Mouse (Mus musculus) small intestine, adult 2 months (tissue): ENCODE data around the gene Ubap2l. TPM values are rescaled to one million over a fixed set of nuclear protein-coding genes. Genes with fewer than 3 reads are reported as not detected.

Experiments
- H3K27ac ChIP-seq: fragments of 200-500 bp; 2 replicates; pipeline ENCODE4 v1.5.1; 2012; ENCODE audit warnings: low read depth, low read length, control low read depth, inconsistent platforms; ENCODE audit not compliant: insufficient read depth
- H3K27me3 ChIP-seq: fragments of 200-500 bp; 2 replicates; pipeline ENCODE4 v1.6.1; 2012; ENCODE audit warnings: mild to moderate bottlenecking, moderate library complexity, low read length, inconsistent platforms; ENCODE audit not compliant: control insufficient read depth, insufficient read depth
- H3K36me3 ChIP-seq: fragments of 200-500 bp; 2 replicates; pipeline ENCODE4 v1.6.1; 2012; ENCODE audit warnings: mild to moderate bottlenecking, low read length, control low read depth, inconsistent platforms; ENCODE audit not compliant: control insufficient read depth, insufficient read depth
- H3K4me1 ChIP-seq: fragments of 200-500 bp; 2 replicates; pipeline ENCODE4 v1.6.1; 2012; ENCODE audit warnings: low read length, inconsistent platforms, mixed read lengths; ENCODE audit not compliant: control insufficient read depth, insufficient read depth, insufficient read length
- H3K4me3 ChIP-seq: fragments of 200-500 bp; 2 replicates; pipeline ENCODE4 v1.5.1; 2012; ENCODE audit warnings: low read depth, mild to moderate bottlenecking, control low read depth, inconsistent platforms, low read length, moderate library complexity
- CTCF ChIP-seq: fragments of 200-500 bp; IDR thresholded peaks from 2 replicates; pipeline ENCODE4 v1.5.1; 2012; ENCODE audit warnings: low read depth, mild to moderate bottlenecking, control low read depth, inconsistent platforms, low read length, moderate library complexity, mixed read lengths; ENCODE audit not compliant: insufficient replicate concordance, insufficient read length; ENCODE audit errors: extremely low read depth
- POLR2A ChIP-seq: fragments of 200-500 bp; IDR thresholded peaks from 2 replicates; pipeline ENCODE4 v1.6.1; 2012; ENCODE audit warnings: low read depth, mild to moderate bottlenecking, control low read depth, inconsistent platforms, low read length, moderate library complexity
- WGBS: fragments of 180-500 bp; shearing (Covaris S2); methylation state at CpG from one replicate; pipeline ENCODE4 v1.1.7; 2018; 5-methylcytosine and 5-hydroxymethylcytosine counted together
- polyA plus RNA-seq: library from polyadenylated mRNA; depleted of rRNA; stranded (reverse); fragments of >200 nt; gene quantifications from 2 replicates; pipeline ENCODE4 v1.2.3, GENCODE M21; 2012

Gene Ubap2l
- polyA plus RNA-seq, 1 experiment: 52.2 TPM

GRCm38 (mm10) chr3:89998612-89999054 is 53.8 kb downstream of the Ubap2l start, which contains the start of gene Hax1:
Gene Hax1, minus strand, starts transcription at chr3:89998780.
- peak within 1 kb of the TSS; percentile 66 for H3K27ac ChIP-seq
- H3K36me3 ChIP-seq: peaks cover 26% of the 10 kb centered on the region
- 0% methylated on average over 26 of the region's 26 CpGs for WGBS
- no peaks in the 10 kb centered on the region for H3K27me3 ChIP-seq
- H3K4me1 ChIP-seq: peaks cover 5% of the 10 kb centered on the region; the same call in 1 of the 2 replicates
- TF ChIP-seq POLR2A (peak; percentile 79), CTCF (no peak)
- H3K4me3 ChIP-seq: peak within 1 kb of the TSS; percentile 77

DNA sequence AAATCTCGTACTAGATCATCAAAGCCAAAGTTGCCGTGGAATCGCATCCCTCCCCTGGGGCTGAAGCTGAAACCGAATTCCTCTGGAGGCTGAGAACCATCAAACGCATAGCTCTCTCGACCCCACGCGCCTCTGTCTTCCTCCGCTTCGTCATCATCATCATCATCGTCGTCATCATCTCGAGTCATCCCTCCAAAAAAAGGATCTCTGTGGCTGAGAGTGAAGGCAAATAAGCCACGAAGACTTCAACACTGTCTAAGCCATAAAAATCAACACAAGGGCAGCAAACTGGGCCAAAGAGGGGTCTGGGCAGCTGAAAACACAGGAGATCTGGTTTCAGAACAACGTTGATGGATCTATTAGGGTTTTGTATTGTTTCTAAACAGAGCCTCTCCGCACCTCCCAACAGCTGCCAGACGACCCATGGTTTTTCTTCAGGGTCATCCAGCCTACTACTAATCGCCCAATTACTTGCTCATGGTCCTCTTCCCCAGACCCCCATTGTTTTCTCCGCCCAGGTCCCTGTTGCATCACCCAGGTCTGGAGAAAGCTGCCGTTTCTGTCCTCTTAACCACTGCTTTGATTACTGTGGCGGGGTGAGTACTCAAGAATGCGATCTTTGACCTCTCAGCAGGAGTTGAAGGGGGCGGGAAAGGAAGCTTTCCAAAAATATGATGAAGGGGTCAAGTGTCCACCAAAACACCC is 54.5 kb downstream of the Ubap2l start:
- Histone ChIP-seq H3K4me1 (peaks cover 5% of the 10 kb centered on the region; the same call in 1 of the 2 replicates), H3K4me3 (peak overlapping the region; percentile 77), H3K27me3 (no peaks in the 10 kb centered on the region), H3K36me3 (peaks cover 26% of the 10 kb centered on the region), H3K27ac (peak overlapping the region; percentile 43; the same call in 1 of the 2 replicates)
- no peak for TF ChIP-seq CTCF
- TF ChIP-seq POLR2A: no peak
- 6% methylated on average over 23 of the region's 23 CpGs for WGBS

DNA sequence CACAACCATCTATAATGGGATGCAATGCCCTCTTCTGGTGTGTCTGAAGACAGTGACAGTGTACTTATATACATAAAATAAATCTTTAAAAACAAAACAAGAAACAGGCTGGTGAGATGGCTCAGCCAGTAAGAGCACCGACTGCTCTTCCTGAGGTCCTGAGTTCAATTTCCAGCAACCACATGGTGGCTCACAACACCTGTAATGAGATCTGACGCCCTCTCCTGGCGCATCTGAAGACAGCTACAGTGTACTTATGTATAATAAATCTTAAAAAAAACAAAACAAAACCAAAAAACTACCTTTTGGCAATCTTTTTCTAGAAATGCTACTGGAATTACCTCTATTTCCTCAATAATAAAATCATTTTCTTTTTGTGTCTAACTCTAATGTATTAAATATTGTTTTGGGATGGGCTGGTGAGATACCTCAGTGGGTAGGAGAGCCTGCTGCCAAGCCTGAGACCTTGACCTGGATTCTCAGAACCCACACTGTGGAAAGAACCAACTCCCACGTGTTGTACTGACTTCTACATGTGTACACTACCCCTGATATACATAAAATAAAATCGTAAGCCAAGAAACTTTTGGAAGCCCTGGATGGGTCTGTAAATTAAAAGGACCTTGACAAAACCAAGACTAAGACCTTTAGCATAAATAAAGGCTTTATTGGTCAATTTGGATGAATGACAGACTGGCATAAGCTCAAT is 57.5 kb downstream of the Ubap2l start:
- TF ChIP-seq POLR2A: no peak
- TF ChIP-seq CTCF: no peak
- 86% methylated on average over 5 of the region's 5 CpGs for WGBS
- H3K27ac ChIP-seq: no peak overlapping the region

DNA sequence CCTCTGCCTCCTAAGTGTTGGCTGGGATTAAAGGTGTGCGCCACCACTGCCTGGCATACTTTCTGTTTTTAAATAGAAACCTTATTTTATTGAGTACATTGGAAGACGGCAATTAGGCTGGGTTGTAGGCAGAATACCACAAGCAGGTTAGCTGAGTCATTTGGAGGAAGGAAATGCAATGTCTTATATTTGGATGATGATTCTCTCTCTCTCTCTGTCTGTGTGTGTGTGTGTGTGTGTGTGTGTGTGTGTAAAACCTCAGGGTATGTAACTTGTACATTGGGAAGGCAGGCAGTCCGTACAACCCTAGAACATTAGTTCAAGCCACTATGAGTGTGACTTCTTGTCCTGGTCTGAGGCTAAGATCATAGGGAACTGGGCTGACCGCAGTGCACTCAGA is 64.6 kb downstream of the Ubap2l start:
- Histone ChIP-seq H3K27me3 (no peaks in the 10 kb centered on the region), H3K36me3 (no peaks in the 10 kb centered on the region), H3K4me1 (no peaks in the 10 kb centered on the region), H3K4me3 (no peak overlapping the region), H3K27ac (no peak overlapping the region)
- 83% methylated on average over 4 of the region's 4 CpGs for WGBS
- TF ChIP-seq POLR2A (no peak), CTCF (no peak)

More for the DNA sequence above, 57.5 kb downstream of the Ubap2l start:
- H3K4me1 ChIP-seq: peaks cover 5% of the 10 kb centered on the region; the same call in 1 of the 2 replicates
- H3K36me3 ChIP-seq: peaks cover 8% of the 10 kb centered on the region
- no peaks in the 10 kb centered on the region for H3K27me3 ChIP-seq
- no peak overlapping the region for H3K4me3 ChIP-seq

- 40% methylated on average over 3 of the region's 3 CpGs for WGBS
- H3K27ac ChIP-seq: no peak overlapping the region
- H3K4me3 ChIP-seq: no peak overlapping the region
- no peak for TF ChIP-seq POLR2A
- no peak for TF ChIP-seq CTCF
- H3K4me1 ChIP-seq: no peaks in the 10 kb centered on the region
- no peaks in the 10 kb centered on the region for H3K27me3 ChIP-seq
- H3K36me3 ChIP-seq: no peaks in the 10 kb centered on the region
Observed at GRCm38 (mm10) chr3:89987211-89987610, 65.2 kb downstream of the Ubap2l start.

DNA sequence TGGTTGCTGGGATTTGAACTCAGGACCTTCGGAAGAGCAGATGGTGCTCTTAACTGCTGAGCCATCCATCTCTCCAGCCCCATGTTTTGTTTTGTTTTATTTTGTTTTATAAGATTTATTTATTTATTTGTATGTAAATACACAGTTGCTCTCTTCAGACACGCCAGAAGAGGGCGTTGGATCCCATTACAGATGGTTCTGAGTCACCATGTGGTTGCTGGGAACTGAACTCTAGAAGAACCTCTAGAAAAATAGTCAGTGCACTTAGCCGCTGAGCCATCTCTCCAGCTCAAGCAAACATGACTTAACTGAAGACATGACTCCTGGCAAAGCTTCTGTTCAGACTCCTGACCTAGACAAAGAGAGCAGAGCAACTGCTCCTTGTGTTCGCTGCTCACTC is 70.0 kb downstream of the Ubap2l start:
- TF ChIP-seq CTCF: no peak
- no peak for TF ChIP-seq POLR2A
- Histone ChIP-seq H3K27ac (no peak overlapping the region), H3K36me3 (no peaks in the 10 kb centered on the region), H3K4me3 (no peak overlapping the region), H3K4me1 (no peaks in the 10 kb centered on the region), H3K27me3 (no peaks in the 10 kb centered on the region)
- 78% methylated on average over 5 of the region's 5 CpGs for WGBS

- Histone ChIP-seq H3K27me3 (no peaks in the 10 kb centered on the region), H3K36me3 (no peaks in the 10 kb centered on the region), H3K27ac (no peak overlapping the region), H3K4me1 (no peaks in the 10 kb centered on the region), H3K4me3 (no peak overlapping the region)
- TF ChIP-seq CTCF (no peak), POLR2A (no peak)
Observed at GRCm38 (mm10) chr3:89976859-89977258, 75.6 kb downstream of the Ubap2l start.
